Mouse (Mus musculus) colon, adult 2 months (tissue): ENCODE measurements around the gene Stmnd1. TPM values are rescaled to one million over a fixed set of nuclear protein-coding genes. Genes with fewer than 3 reads are reported as not detected.

Experiments used
- polyA plus RNA-seq: library from polyadenylated mRNA; depleted of rRNA; stranded (reverse); fragments of >200 nt; gene quantifications from 2 replicates; pipeline ENCODE4 v1.2.3, GENCODE M21; 2012; rRNA removed

Stmnd1 gene
- 0.10 TPM in 2 replicates for polyA plus RNA-seq

GRCm38 (mm10) chr13:46273453-46274110 lies at the start of gene Stmnd1:
Stmnd1 (plus strand) TSS chr13:46273721.

Other genes starting within 250 kb of the Stmnd1 start
- 10.9 and 13.1 TPM in 2 replicates for gene Rbm24, start 144.7 kb downstream of the Stmnd1 start, polyA plus RNA-seq
- gene Cap2, start 228.1 kb downstream of the Stmnd1 start, polyA plus RNA-seq = 10.7 and 11.0 TPM in 2 replicates